Mouse (Mus musculus): ENCODE measurements around the gene Arhgap27. TPM values are rescaled to one million over a fixed set of nuclear protein-coding genes. Genes with fewer than 3 reads are reported as not detected.

Gene Arhgap27
- total and polyA plus RNA-seq, 2 experiments from 2014 or later: 4.8 to 5.6 TPM

DNA sequence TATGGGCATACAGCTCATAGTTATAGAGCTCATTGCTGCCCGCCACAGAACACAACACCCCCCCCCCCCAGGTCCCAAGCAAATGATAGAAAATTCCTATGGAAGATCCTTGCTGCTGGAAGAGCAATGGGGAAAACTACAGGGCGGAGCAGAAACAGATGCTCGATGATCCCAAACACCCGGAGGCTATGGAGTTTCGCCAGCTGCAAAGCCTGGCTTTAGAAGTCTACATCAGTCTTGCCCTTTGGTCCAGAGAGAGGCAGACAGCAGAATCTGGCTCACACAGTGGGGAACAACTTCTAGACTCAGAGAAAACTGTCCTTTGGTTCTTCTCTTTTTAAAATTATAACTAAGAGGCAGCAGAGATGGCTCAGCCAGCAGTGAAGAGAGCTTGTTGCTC lies 27.9 kb downstream of the Arhgap27 start:
- DNase-seq (no peak), ATAC-seq (no peak)
- 91% methylated on average over 5 of the region's 5 CpGs for WGBS
- Histone ChIP-seq H3K27me3 (ENCODE audit: insufficient read depth, low read length) (peaks cover 13% of the 10 kb centered on the region), H3K9ac (no peak overlapping the region), H3K9me3 (ENCODE audit: low read length) (no peaks in the 10 kb centered on the region), H3K4me3 (ENCODE audit: low read depth, low read length) (no peak overlapping the region), H3K4me1 (ENCODE audit: insufficient read depth) (no peaks in the 10 kb centered on the region), H3K27ac (ENCODE audit: low read depth, low read length) (no peak overlapping the region), H3K36me3 (ENCODE audit: insufficient read depth) (no peaks in the 10 kb centered on the region), H3K4me2 (ENCODE audit: low read depth) (no peak overlapping the region)
- TF ChIP-seq CTCF (IDR thresholded peaks at IDR 0.05; ENCODE audit: low read depth): no peak

DNA sequence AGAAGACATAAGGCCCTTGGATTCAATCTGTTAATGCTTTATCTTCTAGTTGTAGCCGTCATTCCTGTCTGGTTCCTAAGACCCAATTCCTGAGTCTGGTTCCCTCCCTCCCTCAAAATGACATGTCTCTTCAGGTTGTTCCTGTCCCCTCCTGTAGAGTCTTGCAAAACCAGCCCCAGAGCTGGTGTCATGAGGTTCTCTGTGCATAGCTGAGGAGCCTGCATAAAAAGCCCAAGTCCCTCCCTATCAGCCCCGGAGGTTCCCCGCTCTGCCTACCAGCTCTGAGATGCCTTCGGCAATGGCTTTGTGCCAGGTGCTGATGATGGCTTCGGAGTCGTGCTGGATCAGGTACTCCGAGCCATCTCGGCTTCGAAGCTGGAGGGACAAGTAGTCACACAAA lies 28.6 kb downstream of the Arhgap27 start:
- Histone ChIP-seq H3K36me3 (ENCODE audit: insufficient read depth) (no peaks in the 10 kb centered on the region), H3K4me1 (ENCODE audit: insufficient read depth) (no peaks in the 10 kb centered on the region), H3K4me2 (ENCODE audit: low read depth) (no peak overlapping the region), H3K4me3 (ENCODE audit: low read depth, low read length) (no peak overlapping the region), H3K27me3 (ENCODE audit: insufficient read depth, low read length) (peaks cover 13% of the 10 kb centered on the region), H3K9ac (no peak overlapping the region), H3K27ac (ENCODE audit: low read depth, low read length) (no peak overlapping the region), H3K9me3 (ENCODE audit: low read length) (no peaks in the 10 kb centered on the region)
- ATAC-seq: no peak
- no peak for DNase-seq
- 69% methylated on average over 9 of the region's 9 CpGs for WGBS
- TF ChIP-seq CTCF (IDR thresholded peaks at IDR 0.05; ENCODE audit: low read depth): no peak

DNA sequence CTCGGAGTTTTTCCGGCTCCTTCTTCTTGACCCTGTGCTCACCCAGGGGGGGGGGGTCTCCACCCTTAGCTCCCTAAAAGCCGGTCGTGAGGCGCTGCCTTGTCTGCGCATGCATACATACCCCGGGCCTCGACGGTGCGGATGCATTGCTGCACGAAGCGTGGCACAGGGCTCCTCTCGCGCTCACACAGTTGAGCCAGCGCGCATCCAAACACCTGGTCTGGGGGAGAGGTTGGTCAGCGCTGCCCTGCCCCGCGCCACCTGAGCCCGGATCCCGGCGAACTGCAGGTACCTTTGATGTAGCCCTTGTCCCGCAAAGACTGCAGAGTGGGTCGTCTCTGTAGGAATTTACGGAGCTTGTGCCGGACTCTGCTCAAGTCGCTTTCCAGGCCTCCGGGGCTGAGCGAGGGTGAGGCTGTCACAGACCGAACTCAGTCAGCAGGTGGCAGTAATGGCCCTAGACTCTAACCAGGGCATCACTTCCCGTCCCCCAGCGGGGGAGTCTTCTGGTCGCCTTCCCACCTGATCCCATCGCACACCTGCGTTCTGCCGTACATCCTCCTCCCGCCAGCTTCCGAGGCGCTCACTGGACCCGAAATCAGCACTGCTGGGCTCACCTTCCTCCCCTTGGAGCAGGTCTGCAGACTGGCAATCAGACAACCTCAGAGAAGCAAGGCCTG lies 29.6 kb downstream of the Arhgap27 start:
- peaks cover 13% of the 10 kb centered on the region for H3K27me3 ChIP-seq (ENCODE audit: insufficient read depth, low read length)
- peak overlapping the region; percentile 43; the same call in 1 of the 2 replicates for H3K9ac ChIP-seq
- H3K4me2 ChIP-seq (ENCODE audit: low read depth): peak overlapping the region; percentile 52
- no peaks in the 10 kb centered on the region for H3K9me3 ChIP-seq (ENCODE audit: low read length)
- no peaks in the 10 kb centered on the region for H3K4me1 ChIP-seq (ENCODE audit: insufficient read depth)
- DNase-seq (peak; percentile 52), ATAC-seq (peak; percentile 49)
- no peak overlapping the region for H3K27ac ChIP-seq (ENCODE audit: low read depth, low read length)
- 15% methylated on average over 40 of the region's 40 CpGs for WGBS
- peak overlapping the region; percentile 34 for H3K4me3 ChIP-seq (ENCODE audit: low read depth, low read length)
- TF ChIP-seq CTCF (IDR thresholded peaks at IDR 0.05; ENCODE audit: low read depth): peak; percentile 67
- H3K36me3 ChIP-seq (ENCODE audit: insufficient read depth): no peaks in the 10 kb centered on the region

DNA sequence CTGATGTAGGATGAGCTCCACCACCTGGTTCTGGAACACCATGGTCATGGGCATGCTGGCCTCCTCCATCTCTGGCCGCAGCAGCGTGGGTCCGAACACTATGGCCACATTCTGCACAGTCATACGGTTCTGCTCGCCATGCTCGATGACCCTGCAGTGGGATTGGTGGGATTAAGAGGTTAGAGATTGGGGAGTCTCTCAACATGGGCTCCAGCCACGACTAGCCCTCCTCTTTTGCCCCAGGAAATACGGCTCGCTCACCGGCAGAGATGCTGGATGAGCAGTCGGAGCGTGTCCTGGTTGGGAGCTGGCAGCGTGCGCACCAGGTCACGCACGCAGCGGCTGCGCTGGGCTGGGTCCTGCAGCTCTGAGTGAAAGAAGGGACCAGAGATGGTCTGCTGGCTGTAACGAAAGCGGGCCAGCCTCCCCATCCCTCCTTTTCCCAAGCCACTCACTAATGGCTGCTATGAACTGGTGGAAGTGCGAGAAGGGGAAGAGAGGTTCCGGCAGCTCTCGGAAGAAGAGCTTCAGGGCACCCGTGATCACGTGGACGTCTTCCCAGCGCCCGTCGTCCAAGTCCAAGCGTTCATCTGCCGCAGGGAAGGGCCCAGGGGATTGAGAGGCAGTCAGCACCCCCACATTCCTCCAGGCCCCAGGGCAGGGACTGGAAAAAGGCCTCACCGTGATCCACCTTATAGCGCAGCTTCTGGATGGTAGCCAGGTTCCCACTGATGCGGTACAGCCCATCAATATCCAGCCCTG lies 30.4 kb downstream of the Arhgap27 start:
- Histone ChIP-seq H3K4me2 (ENCODE audit: low read depth) (peak overlapping the region; percentile 52), H3K27ac (ENCODE audit: low read depth, low read length) (peak overlapping the region; percentile 10; the same call in 1 of the 2 replicates), H3K4me1 (ENCODE audit: insufficient read depth) (no peaks in the 10 kb centered on the region), H3K27me3 (ENCODE audit: insufficient read depth, low read length) (peaks cover 13% of the 10 kb centered on the region), H3K9me3 (ENCODE audit: low read length) (no peaks in the 10 kb centered on the region), H3K9ac (peak overlapping the region; percentile 43), H3K4me3 (ENCODE audit: low read depth, low read length) (peak overlapping the region; percentile 34), H3K36me3 (ENCODE audit: insufficient read depth) (no peaks in the 10 kb centered on the region)
- peak; percentile 53 for DNase-seq
- 35% methylated on average over 34 of the region's 34 CpGs for WGBS
- no peak for TF ChIP-seq CTCF (IDR thresholded peaks at IDR 0.05; ENCODE audit: low read depth)
- ATAC-seq: peak; percentile 23; the same call in 1 of the 2 replicates

DNA sequence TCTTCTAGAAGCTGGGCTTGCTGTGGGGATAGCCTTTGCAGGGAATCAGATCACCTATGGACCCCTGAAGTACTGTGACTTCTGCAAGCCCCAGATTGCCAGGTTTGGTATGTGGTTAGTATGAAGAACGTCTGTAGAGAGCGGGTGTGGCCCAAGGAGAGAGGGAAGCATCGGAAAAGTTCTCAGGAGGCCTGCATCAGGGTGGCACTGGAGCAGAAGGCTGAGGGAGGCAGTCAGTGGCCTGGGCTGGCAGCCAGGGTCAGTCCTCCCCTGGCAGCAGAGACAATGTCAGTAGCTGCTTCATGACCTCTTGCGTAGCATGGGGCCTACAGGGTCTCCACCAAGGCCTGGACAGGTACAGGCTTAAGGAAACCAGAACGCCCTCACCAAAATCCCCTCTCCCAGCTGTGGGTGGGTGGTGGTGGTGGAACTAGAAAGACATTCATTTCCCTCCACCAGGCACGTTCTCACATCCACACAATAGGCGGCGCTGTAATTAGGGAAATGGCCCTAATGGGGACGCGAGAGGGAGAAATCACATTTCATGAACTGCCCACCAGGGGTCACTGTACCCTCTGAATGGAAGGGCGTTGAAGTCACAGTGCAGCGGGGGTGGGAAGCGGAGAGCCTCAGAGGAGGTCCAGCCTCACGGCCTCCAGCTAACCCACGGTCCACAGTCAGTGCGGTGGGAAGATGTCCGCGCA lies 31.2 kb downstream of the Arhgap27 start:
- ATAC-seq (peak; percentile 72), DNase-seq (peak; percentile 92)
- peak; percentile 95 for TF ChIP-seq CTCF (IDR thresholded peaks at IDR 0.05; ENCODE audit: low read depth)
- H3K27me3 ChIP-seq (ENCODE audit: insufficient read depth, low read length): peaks cover 13% of the 10 kb centered on the region
- H3K4me3 ChIP-seq (ENCODE audit: low read depth, low read length): peak overlapping the region; percentile 34; the same call in 1 of the 2 replicates
- H3K4me1 ChIP-seq (ENCODE audit: insufficient read depth): no peaks in the 10 kb centered on the region
- H3K9ac ChIP-seq: peak overlapping the region; percentile 43; the same call in 1 of the 2 replicates
- no peak overlapping the region for H3K27ac ChIP-seq (ENCODE audit: low read depth, low read length)
- 25% methylated on average over 18 of the region's 18 CpGs for WGBS
- peak overlapping the region; percentile 52 for H3K4me2 ChIP-seq (ENCODE audit: low read depth)
- no peaks in the 10 kb centered on the region for H3K36me3 ChIP-seq (ENCODE audit: insufficient read depth)
- H3K9me3 ChIP-seq (ENCODE audit: low read length): no peaks in the 10 kb centered on the region

DNA sequence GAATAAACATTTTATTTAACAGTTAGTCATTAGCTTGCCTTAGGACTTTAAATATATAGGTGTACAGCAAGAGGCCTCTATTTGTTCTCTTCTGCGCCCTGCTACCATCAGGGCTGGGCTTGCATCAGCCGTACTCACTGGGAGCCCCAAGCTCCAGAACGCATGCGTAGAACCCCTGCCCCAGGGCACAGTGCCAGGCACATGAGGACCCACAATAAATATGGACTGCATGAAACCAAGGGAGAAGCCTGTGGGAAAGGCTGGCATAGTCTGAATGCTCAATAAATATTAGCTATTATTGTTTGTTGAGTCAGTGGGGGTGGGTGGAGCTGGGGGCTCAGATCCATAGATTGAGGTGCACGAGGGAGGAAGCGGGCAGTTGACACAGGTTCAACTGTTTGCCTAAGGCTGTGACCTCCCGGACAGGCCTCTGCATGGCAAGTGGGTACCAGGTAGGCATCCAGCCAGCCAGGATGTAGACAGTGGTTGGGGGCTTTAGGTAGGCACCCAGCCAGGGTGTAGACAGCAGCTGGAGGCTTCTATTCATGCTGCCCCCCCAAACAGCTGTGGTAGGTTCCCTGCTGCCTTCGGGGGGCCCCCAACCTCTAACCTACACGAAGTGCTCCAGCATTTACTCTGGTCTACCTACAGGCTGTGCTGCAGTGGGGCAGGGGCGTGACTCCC lies 31.8 kb downstream of the Arhgap27 start:
- H3K4me2 ChIP-seq (ENCODE audit: low read depth): no peak overlapping the region
- no peak for DNase-seq
- H3K4me1 ChIP-seq (ENCODE audit: insufficient read depth): no peaks in the 10 kb centered on the region
- H3K27ac ChIP-seq (ENCODE audit: low read depth, low read length): no peak overlapping the region
- H3K9ac ChIP-seq: no peak overlapping the region
- TF ChIP-seq CTCF (IDR thresholded peaks at IDR 0.05; ENCODE audit: low read depth): no peak
- no peak for ATAC-seq
- H3K36me3 ChIP-seq (ENCODE audit: insufficient read depth): no peaks in the 10 kb centered on the region
- no peaks in the 10 kb centered on the region for H3K9me3 ChIP-seq (ENCODE audit: low read length)
- H3K4me3 ChIP-seq (ENCODE audit: low read depth, low read length): no peak overlapping the region
- WGBS: 93% methylated on average over 10 of the region's 10 CpGs
- peaks cover 13% of the 10 kb centered on the region for H3K27me3 ChIP-seq (ENCODE audit: insufficient read depth, low read length)

Data from forebrain, postnatal 0 days (tissue).